Mouse (Mus musculus) embryonic facial prominence, embryonic 11.5 days (tissue): Measurements from ENCODE around the gene Mdh2. TPM values are rescaled to one million over a fixed set of nuclear protein-coding genes. Genes with fewer than 3 reads are reported as not detected.
A peak's percentile ranks its signal among the peaks of the same experiment; 100 is the strongest.

ENCODE experiments used
- ATAC-seq: fragments of 200-750 bp; cut with Nextera tagmentation; replicated peaks from 2 replicates; pipeline ENCODE4 v1.8.0; 2017; ENCODE audit warnings: low read depth; ENCODE audit not compliant: insufficient number of reproducible peaks, low FRiP score, low TSS enrichment
- DNase-seq: peaks from one replicate; pipeline ENCODE4 v3.0.0-alpha.2; 2015; ENCODE audit warnings: low spot score
- H3K27ac ChIP-seq: fragments of 300-500 bp; sonication (generic); replicated peaks from 2 replicates; pipeline ENCODE4 v1.5.1; 2014; ENCODE audit warnings: mild to moderate bottlenecking, low read depth, low read length, control low read depth
- H3K27me3 ChIP-seq: fragments of 300-500 bp; sonication (generic); 2 replicates; pipeline ENCODE4 v1.6.1; 2014; ENCODE audit warnings: mild to moderate bottlenecking, low read length, moderate library complexity, mixed read lengths; ENCODE audit not compliant: control insufficient read depth, insufficient read depth
- H3K36me3 ChIP-seq: fragments of 300-500 bp; sonication (generic); replicated peaks from 2 replicates; pipeline ENCODE4 v1.6.1; 2014; ENCODE audit warnings: low read depth, mild to moderate bottlenecking, low read length, moderate library complexity, mixed read lengths; ENCODE audit not compliant: control insufficient read depth, insufficient read depth
- H3K4me1 ChIP-seq: fragments of 300-500 bp; sonication (generic); 2 replicates; pipeline ENCODE4 v1.6.1; 2014; ENCODE audit warnings: low read length, mixed read lengths; ENCODE audit not compliant: control insufficient read depth, insufficient read depth
- H3K4me2 ChIP-seq: fragments of 300-500 bp; sonication (generic); 2 replicates; pipeline ENCODE4 v1.6.1; 2014; ENCODE audit warnings: low read depth, mild to moderate bottlenecking, control low read depth, low read length, moderate library complexity
- H3K4me3 ChIP-seq: fragments of 300-500 bp; sonication (generic); 2 replicates; pipeline ENCODE4 v1.5.1; 2014; ENCODE audit warnings: low read depth, low read length, control low read depth
- H3K9ac ChIP-seq: fragments of 300-500 bp; sonication (generic); replicated peaks from 2 replicates; pipeline ENCODE4 v1.6.1; 2014; ENCODE audit warnings: mild to moderate bottlenecking, control low read depth, low read length
- H3K9me3 ChIP-seq: fragments of 300-500 bp; sonication (generic); replicated peaks from 2 replicates; pipeline ENCODE4 v1.6.1; 2016; ENCODE audit warnings: mild to moderate bottlenecking, low read length, inconsistent platforms, mixed read lengths; ENCODE audit not compliant: control insufficient read depth
- WGBS: fragments of 180-500 bp; shearing (Covaris S2); extraction: QIAGEN DNeasy Blood & Tissue Kit; methylation state at CpG from one replicate; pipeline ENCODE4 v1.1.7; 2014; 5-methylcytosine and 5-hydroxymethylcytosine counted together
- microRNA-seq: library from miRNA; unstranded; fragments of <30 nt; microRNA quantifications from one replicate; pipeline ENCODE4, GENCODE M21; 2016; ENCODE audit warnings: borderline number of aligned reads
- polyA plus RNA-seq: library from polyadenylated mRNA; unstranded; fragments of >200 nt; fragmentation: Nextera tagmentation; extraction: Ambion mirVana; gene quantifications from 2 replicates; pipeline ENCODE4 v1.2.1, GENCODE M21; 2014

The Mdh2 gene
- polyA plus RNA-seq, 1 experiment from 2014 or later: 567 TPM

DNA sequence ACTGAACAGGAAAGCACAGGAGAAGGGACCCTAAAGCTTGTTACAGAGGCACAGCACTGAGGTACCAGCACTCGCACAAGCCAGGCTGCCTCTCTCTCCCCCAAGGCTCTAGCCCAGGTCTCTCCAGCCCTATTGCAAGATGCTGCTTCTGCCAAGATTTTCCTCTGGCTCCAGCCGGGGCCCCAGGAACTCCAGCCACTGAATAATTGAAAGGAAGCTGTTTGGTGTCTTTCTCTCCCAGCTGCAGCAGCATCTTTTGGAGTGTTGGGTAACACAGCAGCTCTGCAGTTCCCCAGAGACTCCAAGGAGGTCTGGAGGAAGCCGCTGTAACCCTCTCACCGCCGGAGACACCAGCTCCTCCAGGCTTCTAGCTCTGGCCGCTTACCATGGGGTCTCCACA is 47.9 kb downstream of the Mdh2 start:
- Histone ChIP-seq H3K4me2 (no peak overlapping the region), H3K27ac (no peak overlapping the region; the same call in 1 of the 2 replicates), H3K9me3 (no peaks in the 10 kb centered on the region), H3K9ac (no peak overlapping the region), H3K4me3 (no peak overlapping the region), H3K36me3 (no peaks in the 10 kb centered on the region), H3K27me3 (no peaks in the 10 kb centered on the region), H3K4me1 (no peaks in the 10 kb centered on the region)
- ATAC-seq: no peak
- WGBS: 41% methylated on average over 6 of the region's 6 CpGs
- no peak for DNase-seq

DNA sequence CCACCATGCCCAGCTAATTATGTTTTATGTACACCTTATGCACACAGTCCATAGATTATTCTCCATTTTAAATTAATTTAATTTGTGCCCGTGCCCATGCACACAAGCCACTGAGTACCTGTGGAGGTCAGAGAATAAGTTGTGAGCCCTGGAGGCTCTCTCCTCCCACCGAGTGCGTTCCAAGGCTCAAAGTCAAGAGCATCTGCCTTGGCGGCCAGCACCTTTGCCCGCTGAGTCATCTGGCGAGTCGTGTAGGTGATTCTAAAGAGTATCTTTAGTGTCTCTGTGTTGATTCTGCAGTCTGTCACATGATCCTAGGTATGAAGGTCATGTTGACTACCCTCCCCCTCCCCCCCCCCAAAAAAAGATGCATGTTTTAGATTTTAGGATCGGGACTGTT is 51.1 kb downstream of the Mdh2 start:
- no peaks in the 10 kb centered on the region for H3K4me1 ChIP-seq

DNA sequence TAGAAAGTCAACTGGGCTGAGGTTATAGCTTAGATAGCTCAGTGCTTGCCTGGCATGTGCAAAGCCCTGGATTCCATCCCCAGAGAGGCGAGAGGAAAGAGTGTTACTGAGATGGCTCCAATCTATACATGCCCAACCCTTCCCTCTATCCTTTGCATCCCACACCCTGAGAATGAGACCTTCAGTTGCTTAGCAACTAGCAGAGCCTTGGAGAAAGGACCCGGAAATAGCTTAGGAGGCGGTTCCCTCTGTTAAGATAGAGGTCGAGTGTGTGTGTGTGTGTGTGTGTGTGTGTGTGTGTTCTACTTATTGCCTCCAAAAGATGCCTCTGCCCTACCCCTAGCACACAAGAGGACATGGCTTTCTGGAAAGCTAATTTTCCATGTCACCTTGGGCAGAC is 54.4 kb downstream of the Mdh2 start:
- Histone ChIP-seq H3K9ac (no peak overlapping the region), H3K36me3 (no peaks in the 10 kb centered on the region), H3K27me3 (peaks cover 4% of the 10 kb centered on the region; the same call in 1 of the 2 replicates), H3K9me3 (no peaks in the 10 kb centered on the region), H3K4me2 (no peak overlapping the region), H3K4me1 (no peaks in the 10 kb centered on the region; the same call in 1 of the 2 replicates), H3K27ac (no peak overlapping the region), H3K4me3 (no peak overlapping the region)
- ATAC-seq (no peak), DNase-seq (no peak)
- WGBS: 39% methylated on average over 4 of the region's 4 CpGs

More for the DNA sequence above, 51.1 kb downstream of the Mdh2 start:
- DNase-seq: no peak
- Histone ChIP-seq H3K4me3 (no peak overlapping the region), H3K4me2 (no peak overlapping the region), H3K9me3 (no peaks in the 10 kb centered on the region), H3K36me3 (no peaks in the 10 kb centered on the region), H3K27ac (no peak overlapping the region), H3K27me3 (no peaks in the 10 kb centered on the region), H3K9ac (no peak overlapping the region)
- 85% methylated on average over 8 of the region's 8 CpGs for WGBS
- ATAC-seq: no peak

DNA sequence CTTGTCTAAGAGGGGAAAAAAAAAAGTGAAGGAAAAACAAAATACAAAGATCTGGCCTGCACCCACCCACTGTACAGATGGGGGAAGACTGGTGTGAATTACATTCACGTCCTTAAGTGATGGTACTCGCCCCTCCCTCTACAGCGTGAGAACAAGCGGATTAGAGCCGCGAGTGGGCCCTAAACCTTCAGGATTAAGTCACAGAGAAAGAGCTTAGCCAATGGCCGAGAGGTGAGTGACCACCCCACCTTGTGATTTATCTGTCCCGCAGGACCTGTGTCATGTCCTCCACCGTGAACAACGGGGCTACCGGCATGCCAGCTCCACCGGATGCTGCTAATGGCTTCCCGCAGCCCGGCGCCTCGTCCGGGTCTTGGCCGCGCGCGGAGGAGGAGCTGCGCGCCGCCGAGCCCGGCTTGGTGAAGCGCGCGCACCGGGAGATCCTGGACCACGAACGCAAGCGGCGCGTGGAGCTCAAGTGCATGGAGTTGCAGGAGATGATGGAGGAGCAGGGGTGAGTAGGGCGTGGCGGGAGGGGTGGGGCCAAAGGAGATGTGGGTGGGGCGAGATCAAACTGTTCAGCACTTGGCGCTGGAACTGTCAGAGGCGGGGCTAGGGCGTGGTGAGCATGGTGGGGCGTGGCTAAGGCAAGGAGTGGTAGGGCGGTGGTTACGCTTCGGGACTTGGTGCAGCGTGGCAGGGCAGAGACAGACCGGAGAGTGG is 56.6 kb downstream of the Mdh2 start:
- Histone ChIP-seq H3K9ac (peak overlapping the region; percentile 34; the same call in 1 of the 2 replicates), H3K9me3 (no peaks in the 10 kb centered on the region), H3K4me3 (peak overlapping the region; percentile 43), H3K27me3 (peaks cover 4% of the 10 kb centered on the region; the same call in 1 of the 2 replicates), H3K4me2 (peak overlapping the region; percentile 83), H3K4me1 (no peaks in the 10 kb centered on the region; the same call in 1 of the 2 replicates), H3K36me3 (no peaks in the 10 kb centered on the region), H3K27ac (no peak overlapping the region)
- ATAC-seq (peak; percentile 86), DNase-seq (peak; percentile 91)
- WGBS: 1% methylated on average over 47 of the region's 47 CpGs

DNA sequence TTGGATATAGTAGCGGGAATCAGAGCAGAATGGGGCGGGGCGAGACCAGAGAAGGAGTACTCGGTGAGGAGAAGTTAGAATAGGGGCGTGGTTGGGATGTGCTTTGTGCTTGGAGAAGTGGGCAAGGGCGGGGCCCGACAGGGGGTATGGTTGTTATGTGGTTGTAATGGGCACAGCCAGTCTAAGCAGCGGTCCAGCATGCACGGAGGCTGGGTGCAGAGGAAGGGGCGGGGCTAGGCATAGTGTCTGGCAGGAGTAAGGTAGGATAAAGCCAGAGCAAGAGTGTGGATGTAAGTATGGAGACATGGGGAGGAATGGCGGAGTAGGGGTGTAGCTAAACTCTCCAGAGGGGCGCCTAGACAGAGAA is 57.2 kb downstream of the Mdh2 start:
- Histone ChIP-seq H3K9ac (no peak overlapping the region), H3K27ac (no peak overlapping the region), H3K4me1 (no peaks in the 10 kb centered on the region; the same call in 1 of the 2 replicates), H3K4me2 (peak overlapping the region; percentile 83), H3K27me3 (peaks cover 4% of the 10 kb centered on the region; the same call in 1 of the 2 replicates), H3K36me3 (no peaks in the 10 kb centered on the region), H3K9me3 (no peaks in the 10 kb centered on the region), H3K4me3 (peak overlapping the region; percentile 43)
- 3% methylated on average over 12 of the region's 12 CpGs for WGBS
- no peak for DNase-seq
- ATAC-seq: peak; percentile 81

DNA sequence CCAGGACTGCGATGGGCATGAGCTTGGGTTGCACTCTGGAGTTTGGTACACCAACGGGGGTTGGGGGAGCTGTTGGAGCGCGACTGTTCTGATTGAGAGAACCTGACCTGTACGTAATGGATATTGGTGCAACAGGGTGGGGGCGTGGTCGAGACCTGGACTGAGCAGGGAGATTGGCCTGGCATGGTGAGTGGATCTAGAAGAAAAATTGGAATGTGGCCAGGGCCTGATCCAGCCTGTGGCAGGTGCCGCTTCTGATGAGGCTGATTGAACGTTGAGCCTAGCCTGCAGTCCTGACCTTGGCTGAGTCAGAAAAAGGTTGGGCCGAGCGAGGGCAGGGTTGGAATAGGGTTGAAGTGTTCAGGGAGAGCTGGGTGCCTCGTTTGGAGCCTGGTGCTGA is 57.7 kb downstream of the Mdh2 start:
- Histone ChIP-seq H3K9me3 (no peaks in the 10 kb centered on the region), H3K27ac (no peak overlapping the region), H3K36me3 (no peaks in the 10 kb centered on the region), H3K27me3 (peaks cover 4% of the 10 kb centered on the region; the same call in 1 of the 2 replicates), H3K4me1 (no peaks in the 10 kb centered on the region; the same call in 1 of the 2 replicates), H3K4me2 (no peak overlapping the region), H3K9ac (no peak overlapping the region), H3K4me3 (no peak overlapping the region)
- no peak for DNase-seq
- WGBS: 24% methylated on average over 12 of the region's 12 CpGs
- no peak for ATAC-seq

Small RNAs within 50 kb of the gene (microRNA-seq; reads per million reads assigned to microRNA genes)
- not detected for gene Gm23268
- gene Mir7034: not detected

Other genes with a start within 250 kb of the Mdh2 start
- 35.3 and 40.2 TPM in 2 replicates for gene Hip1, start 233.4 kb upstream of the Mdh2 start, polyA plus RNA-seq
- gene Ccl26, start 214.9 kb upstream of the Mdh2 start, polyA plus RNA-seq: not detected in 2 replicates
- gene Ccl24, start 205.4 kb upstream of the Mdh2 start, polyA plus RNA-seq: 1.4 and 1.5 TPM in 2 replicates
- 43.1 and 46.4 TPM in 2 replicates for gene Rhbdd2, start 145.9 kb upstream of the Mdh2 start, polyA plus RNA-seq
- gene Por, start 108.4 kb upstream of the Mdh2 start, polyA plus RNA-seq: 62.7 and 63.5 TPM in 2 replicates
- gene Tmem120a, start 34.0 kb upstream of the Mdh2 start, polyA plus RNA-seq: 47.1 and 57.3 TPM in 2 replicates
- 0.31 TPM in 1 of 2 replicates, not detected in the other for gene Styxl1, start 95 bp upstream of the Mdh2 start, polyA plus RNA-seq
- 3.2 and 3.3 TPM in 2 replicates for gene Srrm3, start 28.4 kb downstream of the Mdh2 start, polyA plus RNA-seq
- 27.3 and 38.2 TPM in 2 replicates for gene Hspb1, start 109.4 kb downstream of the Mdh2 start, polyA plus RNA-seq
- gene Ywhag, start 156.1 kb downstream of the Mdh2 start, polyA plus RNA-seq: 132 and 133 TPM in 2 replicates
- gene Ssc4d, start 196.1 kb downstream of the Mdh2 start, polyA plus RNA-seq: 3.0 TPM in 2 replicates
- gene Zp3, start 201.6 kb downstream of the Mdh2 start, polyA plus RNA-seq: 0.21 TPM in 1 of 2 replicates, not detected in the other
- 22.6 and 29.2 TPM in 2 replicates for gene Dtx2, start 216.3 kb downstream of the Mdh2 start, polyA plus RNA-seq